Mouse (Mus musculus): ENCODE measurements around the gene Olfr1350. TPM values are rescaled to one million over a fixed set of nuclear protein-coding genes. Genes with fewer than 3 reads are reported as not detected.
"Not testable (repeated sequence)": the region's sequence is repeated elsewhere in the genome, so short reads cannot be mapped to it uniquely, and the experiment has no call there.

Gene Olfr1350
- polyA plus RNA-seq (2014; fragmentation: Nextera tagmentation; extraction: Ambion mirVana): not detected in 2 replicates

DNA sequence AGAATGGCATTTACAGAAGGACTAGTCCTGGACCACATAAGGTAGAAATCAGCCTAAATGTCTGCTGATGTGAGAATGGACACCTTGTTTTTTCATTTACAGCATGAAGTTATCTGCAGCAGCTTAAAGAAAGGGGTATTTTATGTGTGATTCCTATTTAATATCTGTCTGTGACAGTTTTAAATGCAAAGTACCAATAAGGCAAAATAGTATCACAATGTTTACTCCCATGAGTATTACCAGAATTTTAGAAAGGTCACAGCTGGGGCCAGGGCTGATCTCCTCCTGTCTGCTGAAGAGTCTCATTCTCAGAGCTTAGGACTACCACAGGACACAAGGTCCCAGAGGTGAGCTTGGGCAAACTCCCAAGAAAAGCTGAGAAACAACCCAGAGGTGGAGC lies at the start of gene Olfr1350:
TSS of gene Olfr1350 (plus strand) at position 301 of the 400 bp plus-strand sequence.
- Histone ChIP-seq H3K36me3 (ENCODE audit: control insufficient read depth, insufficient read depth, low read length) (no peaks in the 10 kb centered on the region), H3K9me3 (ENCODE audit: control insufficient read depth, low read length) (no peaks in the 10 kb centered on the region), H3K27ac (ENCODE audit: low read depth) (no peak within 1 kb of the TSS), H3K4me1 (replicated peaks; ENCODE audit: control insufficient read depth, insufficient read depth, low read length) (no peaks in the 10 kb centered on the region), H3K27me3 (replicated peaks; ENCODE audit: control insufficient read depth, insufficient read depth, low read length) (no peaks in the 10 kb centered on the region), H3K9ac (ENCODE audit: low read length) (no peak within 1 kb of the TSS), H3K4me3 (ENCODE audit: low read depth, low read length) (no peak within 1 kb of the TSS), H3K4me2 (ENCODE audit: low read length) (no peak within 1 kb of the TSS)
- DNase-seq (ENCODE audit: low spot score) (no peak), ATAC-seq (replicated peaks; ENCODE audit: low FRiP score, low TSS enrichment, low read depth) (no peak)

DNA sequence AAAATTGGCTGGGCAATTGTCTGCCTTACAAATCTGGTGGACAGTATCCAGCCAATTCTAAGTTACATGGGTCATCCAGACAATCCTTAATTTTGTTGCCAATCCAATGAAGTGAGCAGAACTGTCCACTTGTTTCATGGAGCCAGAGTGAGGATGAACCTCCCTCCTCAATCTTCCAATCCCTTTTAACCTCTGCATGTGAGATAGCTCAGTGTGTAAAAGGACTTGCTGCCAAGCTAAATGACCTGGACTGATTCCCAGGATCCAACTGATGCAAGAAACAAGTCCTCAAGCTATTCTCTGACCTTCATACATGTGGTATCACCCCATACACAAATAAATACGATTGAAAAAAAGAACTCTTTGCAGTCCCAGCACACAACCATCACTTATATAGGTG lies 43.0 kb upstream of the Olfr1350 start:
- Histone ChIP-seq H3K9me3 (ENCODE audit: control insufficient read depth, low read length) (no peaks in the 10 kb centered on the region), H3K4me3 (ENCODE audit: low read depth, low read length) (no peak overlapping the region), H3K4me2 (ENCODE audit: low read length) (no peak overlapping the region), H3K4me1 (replicated peaks; ENCODE audit: control insufficient read depth, insufficient read depth, low read length) (no peaks in the 10 kb centered on the region), H3K36me3 (ENCODE audit: control insufficient read depth, insufficient read depth, low read length) (no peaks in the 10 kb centered on the region), H3K9ac (ENCODE audit: low read length) (no peak overlapping the region), H3K27ac (ENCODE audit: low read depth) (no peak overlapping the region), H3K27me3 (replicated peaks; ENCODE audit: control insufficient read depth, insufficient read depth, low read length) (no peaks in the 10 kb centered on the region)
- no peak for ATAC-seq (replicated peaks; ENCODE audit: low FRiP score, low TSS enrichment, low read depth)
- WGBS: 26% methylated on average over 1 of the region's 1 CpGs
- no peak for DNase-seq (ENCODE audit: low spot score)

DNA sequence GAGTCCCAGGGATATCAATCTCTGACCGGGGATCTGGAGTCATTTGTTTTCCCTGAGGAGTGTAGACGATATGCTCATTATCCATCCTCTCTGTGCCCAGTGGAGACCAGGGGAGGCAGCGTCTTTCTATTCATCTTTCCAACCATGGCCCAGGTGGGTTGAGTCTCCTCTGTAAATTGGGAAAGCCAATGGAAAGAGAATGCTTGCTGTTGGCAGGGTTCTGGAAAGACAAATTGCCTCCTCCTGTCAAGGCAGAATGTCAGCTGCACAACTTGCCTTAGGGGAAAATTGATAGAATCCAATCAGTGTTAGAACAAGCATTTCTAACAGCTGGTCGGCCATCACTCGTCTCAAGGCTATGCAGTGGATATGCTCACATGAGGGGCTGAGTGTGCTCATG lies 41.8 kb upstream of the Olfr1350 start, which contains the start of gene Olfr1349:
TSS of gene Olfr1349 (minus strand) at position 101 of the 400 bp plus-strand sequence.
- no peak within 1 kb of the TSS for H3K4me2 ChIP-seq (ENCODE audit: low read length)
- H3K9me3 ChIP-seq (ENCODE audit: control insufficient read depth, low read length): no peaks in the 10 kb centered on the region
- H3K36me3 ChIP-seq (ENCODE audit: control insufficient read depth, insufficient read depth, low read length): no peaks in the 10 kb centered on the region
- whole genome bisulfite sequencing: 82% methylated on average over 5 of the region's 5 CpGs
- no peak within 1 kb of the TSS for H3K9ac ChIP-seq (ENCODE audit: low read length)
- no peaks in the 10 kb centered on the region for H3K27me3 ChIP-seq (replicated peaks; ENCODE audit: control insufficient read depth, insufficient read depth, low read length)
- H3K4me1 ChIP-seq (replicated peaks; ENCODE audit: control insufficient read depth, insufficient read depth, low read length): no peaks in the 10 kb centered on the region
- DNase-seq (ENCODE audit: low spot score): no peak
- no peak within 1 kb of the TSS for H3K4me3 ChIP-seq (ENCODE audit: low read depth, low read length)
- ATAC-seq (replicated peaks; ENCODE audit: low FRiP score, low TSS enrichment, low read depth): no peak
- no peak within 1 kb of the TSS for H3K27ac ChIP-seq (ENCODE audit: low read depth)

DNA sequence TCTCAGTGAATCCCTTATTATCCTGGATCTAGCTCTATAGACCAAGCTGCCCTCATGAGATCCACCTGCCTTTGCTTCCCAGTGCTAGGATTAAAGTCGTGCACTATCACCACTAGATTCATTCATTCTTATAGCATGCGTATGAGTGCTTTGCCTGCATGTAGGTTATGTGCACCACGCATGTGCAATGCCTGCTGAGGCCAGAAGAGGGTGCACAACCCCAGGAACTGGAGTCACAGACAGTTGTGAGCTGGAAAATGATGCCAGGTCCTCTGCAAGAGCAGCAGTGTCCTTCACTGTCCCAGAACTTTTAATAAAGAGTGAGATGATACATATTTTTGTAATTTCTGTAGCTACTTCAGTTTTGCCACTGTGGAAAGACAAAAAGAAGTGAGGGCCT lies 39.6 kb upstream of the Olfr1350 start:
- H3K27me3 ChIP-seq (replicated peaks; ENCODE audit: control insufficient read depth, insufficient read depth, low read length): no peaks in the 10 kb centered on the region
- H3K4me2 ChIP-seq (ENCODE audit: low read length): no peak overlapping the region
- ATAC-seq (replicated peaks; ENCODE audit: low FRiP score, low TSS enrichment, low read depth) (no peak), DNase-seq (ENCODE audit: low spot score) (no peak)
- H3K4me3 ChIP-seq (ENCODE audit: low read depth, low read length): no peak overlapping the region
- no peaks in the 10 kb centered on the region for H3K4me1 ChIP-seq (replicated peaks; ENCODE audit: control insufficient read depth, insufficient read depth, low read length)
- H3K9me3 ChIP-seq (ENCODE audit: control insufficient read depth, low read length): no peaks in the 10 kb centered on the region
- H3K9ac ChIP-seq (ENCODE audit: low read length): no peak overlapping the region
- 52% methylated on average over 3 of the region's 3 CpGs for WGBS
- no peak overlapping the region for H3K27ac ChIP-seq (ENCODE audit: low read depth)
- H3K36me3 ChIP-seq (ENCODE audit: control insufficient read depth, insufficient read depth, low read length): no peaks in the 10 kb centered on the region

DNA sequence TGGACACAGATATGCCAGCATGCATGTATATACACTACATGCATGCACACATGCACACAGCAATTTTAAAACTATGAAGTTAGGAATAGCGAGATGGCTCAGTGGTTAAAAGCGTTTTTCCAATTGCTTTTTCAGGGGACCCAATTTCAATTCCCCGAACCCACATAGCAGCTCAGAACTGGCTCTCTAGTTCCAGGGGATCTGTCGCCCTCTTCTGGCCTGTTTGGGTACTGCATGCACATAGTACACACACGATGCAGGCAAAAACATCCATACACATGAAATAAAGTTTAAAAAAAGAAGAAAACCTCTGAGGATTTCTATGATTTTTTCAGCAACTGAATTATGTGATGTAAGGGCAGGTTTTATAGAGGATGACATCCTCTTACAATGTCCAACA lies 38.5 kb upstream of the Olfr1350 start:
- no peak overlapping the region for H3K4me3 ChIP-seq (ENCODE audit: low read depth, low read length)
- no peaks in the 10 kb centered on the region for H3K36me3 ChIP-seq (ENCODE audit: control insufficient read depth, insufficient read depth, low read length)
- 69% methylated on average over 5 of the region's 5 CpGs for WGBS
- no peak overlapping the region for H3K27ac ChIP-seq (ENCODE audit: low read depth)
- no peak for DNase-seq (ENCODE audit: low spot score)
- ATAC-seq (replicated peaks; ENCODE audit: low FRiP score, low TSS enrichment, low read depth): no peak
- H3K4me2 ChIP-seq (ENCODE audit: low read length): no peak overlapping the region
- no peaks in the 10 kb centered on the region for H3K4me1 ChIP-seq (replicated peaks; ENCODE audit: control insufficient read depth, insufficient read depth, low read length)
- H3K27me3 ChIP-seq (replicated peaks; ENCODE audit: control insufficient read depth, insufficient read depth, low read length): no peaks in the 10 kb centered on the region
- H3K9me3 ChIP-seq (ENCODE audit: control insufficient read depth, low read length): no peaks in the 10 kb centered on the region
- no peak overlapping the region for H3K9ac ChIP-seq (ENCODE audit: low read length)

DNA sequence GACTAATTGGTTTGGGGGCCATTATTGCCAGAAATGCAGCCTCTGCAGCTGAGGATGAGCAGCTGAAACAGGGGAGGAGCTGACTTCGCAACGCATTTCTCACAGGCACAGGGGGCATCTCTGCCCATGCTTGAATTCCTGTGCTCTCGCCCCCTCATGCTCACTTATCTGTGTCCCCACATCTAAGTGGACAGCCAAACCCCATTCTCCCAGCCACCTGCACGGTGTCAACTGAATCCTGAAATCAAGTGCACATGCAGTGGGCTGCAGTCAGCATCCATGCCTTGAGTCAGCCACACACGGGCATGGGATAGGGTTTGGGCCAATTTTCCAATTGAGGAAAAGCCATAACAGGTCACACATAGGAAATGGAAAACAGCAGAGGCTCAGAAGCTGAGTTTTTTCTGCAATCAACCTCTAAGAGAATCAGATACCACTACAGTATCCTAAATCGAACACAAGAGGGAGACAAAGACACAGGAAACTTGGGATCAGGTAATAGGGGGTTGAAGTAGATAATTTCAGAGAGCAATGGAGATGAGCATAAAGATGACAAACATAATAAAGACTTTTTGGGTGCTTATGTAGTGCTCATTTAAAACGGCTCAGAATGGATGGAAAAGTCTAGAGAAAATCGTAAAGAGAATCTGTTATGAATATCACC lies 21.6 kb downstream of the Olfr1350 start:
- H3K36me3 ChIP-seq (ENCODE audit: control insufficient read depth, insufficient read depth, low read length): no peaks in the 10 kb centered on the region
- H3K4me3 ChIP-seq (ENCODE audit: low read depth, low read length): no peak overlapping the region
- H3K9ac ChIP-seq (ENCODE audit: low read length): no peak overlapping the region
- H3K9me3 ChIP-seq (ENCODE audit: control insufficient read depth, low read length): no peaks in the 10 kb centered on the region
- H3K4me1 ChIP-seq (replicated peaks; ENCODE audit: control insufficient read depth, insufficient read depth, low read length): no peaks in the 10 kb centered on the region
- DNase-seq (ENCODE audit: low spot score) (no peak), ATAC-seq (replicated peaks; ENCODE audit: low FRiP score, low TSS enrichment, low read depth) (no peak)
- no peak overlapping the region for H3K4me2 ChIP-seq (ENCODE audit: low read length)
- no peaks in the 10 kb centered on the region for H3K27me3 ChIP-seq (replicated peaks; ENCODE audit: control insufficient read depth, insufficient read depth, low read length)
- H3K27ac ChIP-seq (ENCODE audit: low read depth): no peak overlapping the region
- 45% methylated on average over 8 of the region's 8 CpGs for whole genome bisulfite sequencing

DNA sequence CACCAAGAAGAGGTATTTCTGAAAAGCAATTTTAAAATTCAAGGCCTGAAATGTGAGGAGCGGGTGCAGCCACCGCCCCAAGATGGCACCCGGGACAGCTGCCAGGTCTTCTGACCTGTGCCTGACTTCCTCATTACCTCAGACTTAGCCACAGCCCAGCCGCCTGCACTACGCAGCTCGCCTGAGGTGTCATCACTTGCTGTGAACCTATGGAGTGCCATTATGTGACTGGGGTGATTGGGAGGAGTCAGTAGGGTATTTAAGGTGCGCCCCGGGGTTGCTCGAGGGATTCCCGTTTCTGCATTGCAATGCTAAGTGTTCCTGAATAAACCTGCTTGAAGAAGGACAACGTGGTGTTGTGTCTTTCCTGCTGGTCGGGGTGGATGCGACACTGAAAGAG lies 24.1 kb downstream of the Olfr1350 start:
- not testable (repeated sequence) for H3K27me3 ChIP-seq (replicated peaks; ENCODE audit: control insufficient read depth, insufficient read depth, low read length); ATAC-seq (replicated peaks; ENCODE audit: low FRiP score, low TSS enrichment, low read depth); H3K4me3 ChIP-seq (ENCODE audit: low read depth, low read length); DNase-seq (ENCODE audit: low spot score); H3K4me2 ChIP-seq (ENCODE audit: low read length); H3K36me3 ChIP-seq (ENCODE audit: control insufficient read depth, insufficient read depth, low read length); H3K9ac ChIP-seq (ENCODE audit: low read length); H3K9me3 ChIP-seq (ENCODE audit: control insufficient read depth, low read length); H3K4me1 ChIP-seq (replicated peaks; ENCODE audit: control insufficient read depth, insufficient read depth, low read length); H3K27ac ChIP-seq (ENCODE audit: low read depth)
- 83% methylated on average over 13 of the region's 13 CpGs for WGBS

DNA sequence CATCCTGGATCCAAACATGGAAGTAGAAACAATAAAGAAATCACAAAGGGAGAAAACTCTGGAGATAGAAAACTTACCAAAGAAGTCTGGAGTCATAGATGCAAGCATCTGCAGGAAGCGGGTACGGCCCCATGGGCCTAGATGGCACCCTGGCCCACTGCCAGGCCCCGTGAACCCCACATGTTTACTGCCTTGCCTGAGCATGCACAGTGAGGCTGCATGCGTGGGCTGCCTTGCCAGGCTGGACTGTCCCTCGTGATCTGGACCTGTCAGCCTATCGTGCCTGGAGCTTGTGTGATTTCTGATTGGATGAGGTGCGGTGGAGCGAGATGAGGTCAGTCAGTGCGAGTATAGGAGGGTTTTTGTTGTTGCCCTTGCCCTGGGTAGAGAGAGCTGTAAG lies 38.7 kb downstream of the Olfr1350 start:
- DNase-seq (ENCODE audit: low spot score): no peak
- no peak overlapping the region for H3K4me3 ChIP-seq (ENCODE audit: low read depth, low read length)
- H3K27ac ChIP-seq (ENCODE audit: low read depth): no peak overlapping the region
- H3K36me3 ChIP-seq (ENCODE audit: control insufficient read depth, insufficient read depth, low read length): no peaks in the 10 kb centered on the region
- no peak overlapping the region for H3K9ac ChIP-seq (ENCODE audit: low read length)
- 87% methylated on average over 9 of the region's 9 CpGs for WGBS
- no peak overlapping the region for H3K4me2 ChIP-seq (ENCODE audit: low read length)
- no peaks in the 10 kb centered on the region for H3K4me1 ChIP-seq (replicated peaks; ENCODE audit: control insufficient read depth, insufficient read depth, low read length)
- H3K27me3 ChIP-seq (replicated peaks; ENCODE audit: control insufficient read depth, insufficient read depth, low read length): no peaks in the 10 kb centered on the region
- H3K9me3 ChIP-seq (ENCODE audit: control insufficient read depth, low read length): 0 out of 2 replicates have a peak, but pooled peaks cover 3% of the 10 kb centered on the region
- ATAC-seq (replicated peaks; ENCODE audit: low FRiP score, low TSS enrichment, low read depth): no peak

All from intestine, embryonic 14.5 days (tissue).